Mouse (Mus musculus) mesoderm, embryonic 11.5 days (tissue): Measurements from ENCODE around the gene Ubald2.
A peak's percentile ranks its signal among the peaks of the same experiment; 100 is the strongest.
"Not testable (repeated sequence)": the region's sequence is repeated elsewhere in the genome, so short reads cannot be mapped to it uniquely, and the experiment has no call there.

Experiments
- DNase-seq: peaks from one replicate; pipeline ENCODE4 v3.0.0-alpha.2; 2012; ENCODE audit warnings: low read depth, low spot score

Ubald2 gene

DNA sequence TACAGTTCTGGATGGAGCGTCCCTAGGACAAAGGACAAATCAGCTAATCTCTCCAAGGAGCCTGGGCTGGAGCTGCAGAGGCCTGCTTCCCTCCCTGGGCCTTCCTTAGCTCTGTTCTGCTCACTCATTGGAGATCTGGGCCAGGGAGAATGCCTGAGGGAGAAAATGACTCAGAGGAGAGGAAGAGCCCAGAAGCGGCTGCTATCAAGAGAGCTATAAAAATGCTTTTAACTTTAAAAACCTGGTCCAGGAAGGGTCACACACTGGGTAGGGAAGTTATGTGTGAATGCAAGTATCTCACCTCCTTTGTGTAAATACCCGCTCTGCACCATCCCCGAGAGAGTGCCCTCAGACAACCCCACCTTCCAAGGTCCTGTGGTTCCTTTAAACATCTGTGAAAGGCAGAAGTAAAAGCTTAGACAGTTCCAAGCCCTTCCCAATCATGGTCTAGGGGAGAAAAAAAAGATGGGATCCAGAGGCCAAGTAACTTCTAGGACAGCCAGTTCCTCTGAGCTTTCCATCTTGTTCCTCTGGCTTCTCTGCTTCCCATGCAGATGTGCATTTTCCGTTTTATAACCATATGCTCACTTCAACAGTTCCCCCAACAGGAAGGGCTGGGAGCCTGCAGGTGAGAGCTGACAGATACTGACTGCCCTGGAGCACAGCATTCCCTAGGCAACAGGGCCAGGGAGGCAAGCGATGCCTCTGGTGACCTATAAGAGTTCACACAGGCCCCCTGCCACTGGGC lies 17.5 kb upstream of the Ubald2 start:
- no peak for DNase-seq

DNA sequence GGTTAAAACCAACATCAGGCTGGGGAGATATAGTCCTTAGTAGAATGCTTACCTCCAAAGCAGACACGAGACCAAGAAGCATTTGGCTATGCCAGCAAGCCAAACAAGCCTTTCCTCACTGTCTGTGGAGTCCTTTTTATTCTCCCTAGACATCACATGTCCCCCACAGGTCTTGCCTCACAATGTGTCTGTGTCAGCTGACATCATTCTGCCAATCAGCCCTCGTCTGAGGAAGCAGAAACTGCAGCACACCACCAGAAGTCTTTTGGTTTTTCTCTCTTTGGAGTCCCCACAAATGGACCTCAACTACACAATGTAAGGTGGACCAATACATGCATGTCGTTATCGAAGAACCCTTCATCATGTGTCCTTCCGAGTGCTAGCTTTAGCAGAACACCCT lies 16.8 kb upstream of the Ubald2 start:
- no peak for DNase-seq

DNA sequence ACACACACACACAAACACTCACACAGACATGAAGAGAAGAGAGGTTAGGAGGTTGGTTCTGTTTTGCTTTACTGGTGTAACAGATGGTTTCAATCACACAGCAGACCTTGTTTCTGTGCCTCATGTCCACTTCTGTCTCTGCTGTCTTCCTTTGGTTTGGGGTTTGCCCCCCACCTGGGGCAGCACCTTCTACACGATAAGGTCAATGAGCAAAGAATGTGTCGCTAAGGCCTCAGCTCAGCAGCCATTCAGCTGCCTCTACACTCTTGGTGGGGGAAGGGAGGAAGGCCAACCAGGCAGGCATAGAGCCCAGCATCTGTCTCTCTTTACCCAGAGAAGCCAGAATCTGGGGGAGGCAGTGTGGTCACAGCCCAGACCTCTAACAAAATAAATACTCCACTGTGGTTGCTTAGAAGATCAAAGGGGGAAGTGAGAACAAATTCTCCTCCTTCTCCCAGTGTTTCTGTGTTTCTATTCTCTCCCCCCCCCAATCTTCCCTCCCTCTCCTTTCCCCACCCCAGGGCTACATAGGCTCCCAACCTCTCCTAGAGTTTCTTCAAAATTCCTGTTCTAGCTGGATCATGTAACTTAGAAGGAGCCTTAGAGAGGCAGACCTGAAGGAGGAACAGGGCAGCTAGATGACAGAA lies 15.6 kb upstream of the Ubald2 start:
- DNase-seq = peak; percentile 87

DNA sequence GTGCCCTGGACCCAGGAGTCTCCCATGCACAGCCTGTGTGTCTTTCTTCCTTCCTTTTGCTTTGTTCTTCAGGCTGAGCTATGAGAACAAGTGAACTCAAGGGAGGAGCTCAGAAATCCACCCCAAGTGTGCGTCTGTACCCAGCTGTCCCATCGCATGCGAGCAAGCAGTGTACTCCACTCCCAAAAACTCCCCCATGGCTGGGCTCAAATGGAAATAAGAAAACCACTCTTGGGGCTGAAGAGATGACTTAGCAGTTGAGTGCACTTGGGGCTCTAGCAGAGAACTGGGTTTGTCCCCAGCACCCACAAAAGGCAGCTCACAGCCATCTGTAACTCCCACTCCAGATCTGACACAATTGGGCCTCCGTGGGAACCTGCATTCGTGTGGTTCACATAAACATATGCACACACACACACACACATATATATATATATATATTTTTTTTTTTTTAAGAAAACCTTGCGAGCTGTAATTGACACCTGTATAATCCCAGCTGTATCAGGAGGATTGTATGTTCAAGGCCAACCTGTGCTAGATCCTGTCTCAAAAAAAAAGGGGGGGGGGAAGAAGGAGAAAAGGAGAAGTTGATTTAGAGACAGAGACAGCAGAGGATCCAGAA lies 14.9 kb upstream of the Ubald2 start:
- DNase-seq = no peak

- no peak for DNase-seq
These were observed 12.8 kb upstream of the Ubald2 start for GRCm38 (mm10) chr11:116421102-116421501.

DNA sequence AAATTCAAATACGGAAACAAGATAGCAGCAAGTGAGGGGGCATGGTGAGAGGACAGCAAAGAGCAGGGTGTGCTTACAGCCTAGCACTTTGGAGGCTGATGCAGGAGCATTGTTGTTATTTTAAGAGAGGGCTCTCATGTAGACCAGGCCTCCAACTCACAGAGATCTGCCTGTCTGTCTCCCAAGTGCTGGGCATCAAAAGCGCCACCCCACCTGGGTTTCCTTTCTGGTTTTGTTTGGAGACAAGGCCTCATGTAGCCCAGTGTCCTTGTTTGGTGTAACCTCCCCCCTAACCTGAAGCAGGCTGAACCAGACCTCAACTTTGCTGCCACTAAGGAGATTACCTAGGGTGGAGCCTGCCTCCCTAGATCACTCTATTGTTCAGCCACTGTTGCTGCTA lies 11.3 kb upstream of the Ubald2 start:
- DNase-seq = no peak

DNA sequence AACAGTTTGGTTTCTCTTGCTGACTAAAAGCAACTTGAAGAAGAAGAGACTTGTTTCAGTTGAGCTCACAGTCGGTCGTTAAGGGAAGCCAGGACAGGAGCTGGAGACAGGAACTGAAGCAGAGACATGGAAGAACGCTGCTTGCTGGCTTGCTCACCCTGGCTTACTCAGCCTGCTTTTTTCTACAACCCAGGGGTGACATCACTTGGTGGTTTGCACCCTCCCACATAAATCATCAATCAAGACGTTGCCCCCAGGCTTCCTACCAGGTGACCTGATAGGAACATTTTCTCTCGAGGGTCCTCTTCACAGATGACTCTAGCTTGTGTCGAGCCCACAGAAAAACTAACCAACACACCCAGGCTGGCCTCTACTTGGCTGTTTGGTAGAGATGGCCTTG lies 10.7 kb upstream of the Ubald2 start:
- DNase-seq = no peak

GRCm38 (mm10) chr11:116423782-116424620 lies 9.9 kb upstream of the Ubald2 start:
- DNase-seq = no peak

GRCm38 (mm10) chr11:116424621-116425407 lies 9.1 kb upstream of the Ubald2 start:
- DNase-seq = no peak

DNA sequence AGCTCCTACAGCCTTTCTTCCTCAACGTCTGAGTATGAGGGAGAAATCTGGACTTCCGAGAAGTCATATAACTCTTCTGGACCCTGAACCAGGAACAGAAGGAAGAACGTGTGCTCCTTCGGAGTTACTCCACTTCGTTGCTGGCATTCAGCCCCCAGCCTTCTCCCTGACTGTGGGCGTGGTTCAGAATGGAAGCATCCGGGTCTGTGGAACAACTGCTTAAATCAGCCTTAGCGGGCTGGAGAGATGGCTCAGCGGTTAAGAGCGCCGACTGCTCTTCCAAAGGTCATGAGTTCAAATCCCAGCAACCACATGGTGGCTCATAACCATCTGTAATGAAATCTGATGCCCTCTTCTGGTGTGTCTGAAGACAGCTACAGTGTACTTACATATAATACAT lies 7.6 kb upstream of the Ubald2 start:
- DNase-seq = not testable (repeated sequence)

- DNase-seq = no peak
These were observed 6.9 kb upstream of the Ubald2 start for GRCm38 (mm10) chr11:116426852-116427575.

DNA sequence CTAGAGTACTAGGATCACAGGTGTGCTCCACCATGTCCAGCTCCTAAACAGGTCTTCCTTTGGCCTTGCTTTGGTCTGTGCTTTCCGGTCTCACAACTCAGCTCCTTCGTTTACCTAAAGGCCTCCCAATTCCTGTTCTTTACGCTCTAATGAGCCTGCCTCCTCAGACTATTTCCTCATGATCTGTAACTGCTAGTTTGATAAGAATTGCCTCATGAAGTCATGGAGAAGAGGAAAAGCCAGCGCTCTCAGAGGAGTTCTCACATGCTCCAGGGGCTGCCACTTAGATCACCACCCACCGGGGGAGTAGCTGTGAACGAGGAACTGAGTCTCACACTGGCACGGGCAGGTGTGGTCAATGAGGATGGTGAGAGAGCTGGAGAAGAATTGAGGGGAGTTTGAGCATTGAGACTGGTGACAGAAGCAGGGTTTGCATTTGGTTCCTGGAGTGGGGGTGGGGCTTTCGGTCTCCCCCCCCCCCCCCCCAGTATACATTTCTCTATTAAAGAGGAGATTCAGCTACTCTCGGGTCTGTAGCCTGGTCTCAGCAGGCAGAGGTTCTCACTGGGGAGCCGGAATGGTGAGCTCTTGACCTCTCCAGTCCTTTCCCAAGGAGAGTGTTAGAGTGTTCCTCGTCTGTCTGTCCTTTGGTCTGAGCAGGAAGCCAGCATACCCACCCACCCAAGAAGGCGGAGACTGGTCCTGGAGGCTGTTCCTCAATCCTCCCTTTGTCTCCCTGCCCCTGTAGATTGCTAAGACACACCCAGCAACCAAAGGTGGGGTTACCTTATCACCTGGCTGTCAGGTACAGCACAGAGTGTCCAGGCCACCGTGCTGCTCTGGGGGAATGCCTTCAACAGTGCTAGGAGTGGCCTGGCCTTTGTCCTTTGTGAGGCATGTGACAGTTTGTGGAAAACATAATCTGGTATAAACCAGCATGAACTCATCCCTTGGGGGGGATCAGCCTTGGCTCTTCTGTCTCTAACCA lies 4.7 kb upstream of the Ubald2 start:
- no peak for DNase-seq

DNA sequence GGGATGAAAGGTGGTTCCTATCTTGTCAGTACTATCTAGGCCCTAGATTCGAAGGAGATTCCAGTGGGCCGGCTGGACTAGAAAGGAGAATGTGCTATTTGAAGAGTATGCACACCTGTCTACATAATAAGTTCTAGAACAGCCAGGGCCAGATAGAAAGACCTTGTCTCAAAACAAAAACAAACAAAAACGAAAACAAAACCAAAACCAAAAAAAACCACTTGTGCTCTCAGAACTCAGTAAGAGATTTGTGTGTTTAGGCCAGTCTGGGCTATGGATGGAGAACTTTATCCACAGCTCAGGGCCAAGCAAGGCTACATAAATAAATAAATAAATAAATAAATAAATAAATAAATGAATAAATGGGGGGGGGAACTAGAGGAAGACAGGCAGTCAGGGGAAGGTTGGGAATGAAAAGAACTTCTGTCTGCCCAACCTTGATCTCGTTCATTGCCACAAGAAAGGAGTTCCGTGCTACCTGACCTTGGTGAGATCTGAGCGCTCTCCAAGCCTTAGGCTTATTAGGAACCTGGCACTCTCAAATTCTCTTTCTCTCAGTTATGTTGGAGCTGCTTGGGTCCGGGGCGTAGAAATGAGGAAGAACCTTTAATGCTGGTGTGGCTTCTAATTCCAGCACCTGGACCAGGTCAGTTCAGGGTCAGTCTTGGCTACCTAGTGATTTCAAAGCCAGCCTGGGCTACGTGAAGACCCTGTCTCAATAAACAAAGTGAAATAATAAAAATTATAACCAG lies 3.9 kb upstream of the Ubald2 start:
- no peak for DNase-seq

- no peak for DNase-seq
These were observed 3.0 kb upstream of the Ubald2 start for GRCm38 (mm10) chr11:116430723-116431427.

DNA sequence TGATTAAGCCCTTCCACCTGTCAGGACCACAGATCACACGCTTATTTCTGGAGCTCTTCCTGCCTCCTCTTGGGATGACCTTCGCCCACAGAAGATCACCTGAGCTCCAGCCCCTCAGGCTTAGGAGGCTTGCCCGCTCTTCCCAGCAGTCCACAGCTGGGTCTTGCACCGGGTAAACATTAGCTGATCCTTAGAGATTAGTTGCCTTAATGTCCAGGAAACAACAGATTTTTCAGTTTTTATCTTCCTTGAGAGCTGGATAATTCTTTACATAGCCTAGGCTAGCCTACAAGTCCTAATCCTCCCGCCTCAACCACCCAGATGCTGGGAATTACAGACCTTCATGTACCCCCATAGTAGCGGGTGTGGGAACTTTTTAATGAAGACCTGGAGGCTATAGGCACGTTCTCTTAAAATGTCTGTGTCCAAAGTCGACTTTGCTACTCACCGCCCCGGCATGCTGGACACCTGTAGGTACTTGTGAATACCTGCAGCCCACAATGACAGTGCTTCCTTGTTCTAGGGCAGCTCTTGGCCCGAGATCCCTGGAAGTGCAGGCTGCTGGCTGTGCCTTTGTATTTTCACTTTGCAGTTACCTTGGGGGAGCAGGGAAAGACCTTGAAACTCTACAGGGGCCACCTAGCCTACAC lies 2.3 kb upstream of the Ubald2 start:
- no peak for DNase-seq

DNA sequence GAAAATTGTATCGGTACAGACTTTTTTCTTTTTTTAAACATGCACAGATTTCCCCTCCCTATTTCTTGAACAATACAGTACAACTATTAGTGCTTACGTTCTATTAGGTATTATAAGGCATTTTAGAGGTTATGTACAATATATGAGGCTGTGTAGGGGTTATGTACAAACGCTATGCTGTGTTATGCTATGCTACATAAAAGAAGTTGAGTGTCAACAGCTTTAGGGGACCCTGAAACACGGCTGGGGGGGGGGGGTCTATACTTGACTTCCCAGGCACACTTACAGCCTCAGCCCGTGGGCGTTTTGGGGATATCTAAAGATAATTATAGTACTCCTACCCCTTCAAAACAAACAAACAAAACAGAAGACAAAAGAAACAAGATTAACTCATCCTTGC lies 1.8 kb upstream of the Ubald2 start:
- DNase-seq = no peak

DNA sequence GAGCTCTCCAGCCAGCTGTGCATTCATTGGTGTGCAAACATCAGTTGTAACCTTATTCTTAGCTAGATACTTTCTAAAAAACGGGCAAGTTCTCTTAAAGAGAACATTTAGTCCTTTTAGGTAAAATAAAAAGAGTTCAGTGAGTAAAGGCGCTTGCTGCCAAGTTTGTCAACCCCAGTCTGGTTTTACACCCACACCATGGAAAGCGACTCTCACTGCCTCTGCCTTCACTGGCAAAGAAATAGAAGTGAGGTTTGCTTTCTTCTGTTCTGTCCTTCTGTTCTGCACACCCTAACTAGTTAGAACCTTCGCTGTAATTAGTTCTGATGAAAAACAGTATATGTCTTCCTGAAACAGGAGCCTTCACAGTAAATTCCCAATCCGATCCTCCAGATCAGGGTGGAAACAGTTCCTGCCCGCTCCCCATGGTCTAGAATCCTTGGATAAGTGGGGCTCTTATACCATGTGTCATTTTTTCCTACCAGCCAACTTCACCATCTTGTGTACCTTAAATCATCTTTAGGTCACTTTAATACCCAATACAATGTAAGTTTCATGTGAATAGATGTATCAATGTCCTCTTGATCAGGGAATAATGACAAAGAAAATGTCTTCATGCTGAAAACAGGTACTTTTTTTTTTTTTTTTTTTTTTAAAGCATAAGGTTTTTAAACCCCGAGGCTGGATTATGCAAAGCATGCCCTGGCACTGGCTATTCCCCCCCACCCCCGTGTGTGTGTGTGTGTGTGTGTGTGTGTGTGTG lies 1.1 kb upstream of the Ubald2 start:
- DNase-seq = no peak
